In the genomic region with DNA sequence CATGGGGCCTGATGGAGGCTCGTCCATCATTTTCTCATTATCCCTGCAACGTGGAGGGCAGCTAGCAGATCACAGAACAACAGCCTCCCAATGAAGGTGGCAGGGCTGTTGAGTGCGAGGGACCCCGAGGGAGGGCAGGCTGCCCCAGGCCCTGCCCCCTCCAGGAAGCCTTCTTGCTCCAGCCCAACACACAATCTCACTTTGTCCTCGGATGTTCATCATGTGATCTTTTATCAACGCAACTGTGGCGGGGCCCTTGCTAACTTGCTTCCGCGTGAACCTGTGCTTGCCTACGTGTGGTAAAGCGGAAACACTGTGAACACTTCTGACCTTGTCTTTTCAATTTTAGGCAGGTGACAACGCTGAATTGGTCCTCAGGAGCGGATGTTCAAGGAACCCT, we compare ENCODE assay signal across 14 mouse cellular contexts.
DNase-seq lines count a peak whose midpoint lies in the region; ATAC-seq lines count a peak whose summit lies in the region.
"Had no signal": no experiment of that assay in that cellular context is flagged by ENCODE, and none has a peak within 500 bp of the region (broad histone marks: within the 10 kb centered on the region; RNA-seq: fewer than 3 reads in every experiment).

No protein-coding gene starts in this region.

- peaks cover 3% of the 10 kb centered on the region for H3K4me1 ChIP-seq in hindbrain, embryonic 11.5 days (replicated peaks; ENCODE audit: control insufficient read depth, insufficient read depth, low read length)
- H3K4me1 ChIP-seq in hindbrain, embryonic 14.5 days (replicated peaks; ENCODE audit: control insufficient read depth, insufficient read depth, low read length) = peaks cover 48% of the 10 kb centered on the region
- peaks cover 66% of the 10 kb centered on the region for H3K4me1 ChIP-seq in midbrain, embryonic 13.5 days (replicated peaks)
- H3K4me1 ChIP-seq in midbrain, embryonic 16.5 days (ENCODE audit: control insufficient read depth, insufficient read depth, low read length) = peaks cover 25% of the 10 kb centered on the region
- peaks cover 65% of the 10 kb centered on the region for H3K4me1 ChIP-seq in neural tube, embryonic 13.5 days (replicated peaks)

- no peak overlapping the region for H3K9ac ChIP-seq in hindbrain, embryonic 11.5 days (ENCODE audit: low read depth, low read length)
- H3K9ac ChIP-seq in hindbrain, embryonic 14.5 days = no peak overlapping the region
- no peak overlapping the region for H3K9ac ChIP-seq in midbrain, embryonic 13.5 days (replicated peaks)
- no peak overlapping the region for H3K9ac ChIP-seq in midbrain, embryonic 16.5 days (ENCODE audit: low read depth, low read length)
- no peak overlapping the region for H3K9ac ChIP-seq in neural tube, embryonic 13.5 days
- H3K9ac ChIP-seq: heart, embryonic 13.5 days had no signal

- H3K4me2 ChIP-seq in hindbrain, embryonic 11.5 days (replicated peaks; ENCODE audit: low read depth, low read length) = no peak overlapping the region
- H3K4me2 ChIP-seq in hindbrain, embryonic 14.5 days (replicated peaks) = no peak overlapping the region
- no peak overlapping the region for H3K4me2 ChIP-seq in midbrain, embryonic 13.5 days (replicated peaks)
- H3K4me2 ChIP-seq in midbrain, embryonic 16.5 days (ENCODE audit: low read length) = no peak overlapping the region
- H3K4me2 ChIP-seq in neural tube, embryonic 13.5 days = no peak overlapping the region
- H3K4me2 ChIP-seq: heart, embryonic 13.5 days had no signal

- H3K27ac ChIP-seq in hindbrain, embryonic 11.5 days (ENCODE audit: low read depth, low read length) = peak overlapping the region; percentile 68; the same call in 1 of the 2 replicates
- no peak overlapping the region for H3K27ac ChIP-seq in hindbrain, embryonic 14.5 days
- H3K27ac ChIP-seq in midbrain, embryonic 13.5 days = peak overlapping the region; percentile 84; the same call in 1 of the 2 replicates
- H3K27ac ChIP-seq in midbrain, embryonic 16.5 days (ENCODE audit: low read length) = no peak overlapping the region
- peak overlapping the region; percentile 81 for H3K27ac ChIP-seq in neural tube, embryonic 13.5 days (replicated peaks)
- H3K27ac ChIP-seq: heart, embryonic 13.5 days had no signal

- no peaks in the 10 kb centered on the region for H3K27me3 ChIP-seq in hindbrain, embryonic 11.5 days (ENCODE audit: control insufficient read depth, insufficient read depth, low read length)
- no peaks in the 10 kb centered on the region for H3K27me3 ChIP-seq in hindbrain, embryonic 14.5 days (ENCODE audit: control insufficient read depth, insufficient read depth, low read length)
- 0 out of 2 replicates have a peak, but pooled peaks cover 6% of the 10 kb centered on the region for H3K27me3 ChIP-seq in midbrain, embryonic 13.5 days
- no peaks in the 10 kb centered on the region for H3K27me3 ChIP-seq in midbrain, embryonic 16.5 days (ENCODE audit: control insufficient read depth, insufficient read depth, low read depth, low read length)
- H3K27me3 ChIP-seq in neural tube, embryonic 13.5 days = no peaks in the 10 kb centered on the region
- H3K27me3 ChIP-seq: heart, embryonic 13.5 days had no signal

- no peaks in the 10 kb centered on the region for H3K36me3 ChIP-seq in hindbrain, embryonic 11.5 days (ENCODE audit: control insufficient read depth, insufficient read depth, low read length)
- peaks cover 48% of the 10 kb centered on the region for H3K36me3 ChIP-seq in hindbrain, embryonic 14.5 days (replicated peaks; ENCODE audit: control insufficient read depth, insufficient read depth)
- peaks cover 22% of the 10 kb centered on the region for H3K36me3 ChIP-seq in midbrain, embryonic 13.5 days
- H3K36me3 ChIP-seq in midbrain, embryonic 16.5 days (ENCODE audit: control insufficient read depth, insufficient read depth, low read length) = peaks cover 6% of the 10 kb centered on the region; the same call in 1 of the 2 replicates
- peaks cover 40% of the 10 kb centered on the region for H3K36me3 ChIP-seq in neural tube, embryonic 13.5 days

- 54% methylated on average over 13 of the region's 13 CpGs for WGBS in hindbrain, embryonic 11.5 days
- 64% methylated on average over 13 of the region's 13 CpGs for WGBS in hindbrain, embryonic 14.5 days
- 82% methylated on average over 13 of the region's 13 CpGs for WGBS in midbrain, embryonic 13.5 days
- 79% methylated on average over 13 of the region's 13 CpGs for WGBS in midbrain, embryonic 16.5 days
- WGBS in neural tube, embryonic 13.5 days = 53% methylated on average over 13 of the region's 13 CpGs

- ATAC-seq in hindbrain, embryonic 11.5 days (ENCODE audit: low FRiP score) = peak; percentile 11; the same call in 1 of the 2 replicates
- ATAC-seq in hindbrain, embryonic 14.5 days (ENCODE audit: low FRiP score) = no peak
- no peak for ATAC-seq in midbrain, embryonic 13.5 days
- no peak for ATAC-seq in midbrain, embryonic 16.5 days
- ATAC-seq in neural tube, embryonic 13.5 days (ENCODE audit: low read depth) = no peak
- ATAC-seq in frontal cortex, adult (ENCODE audit: low TSS enrichment) = no peak
- ATAC-seq: Patski had no signal

- H3K9me3 ChIP-seq in hindbrain, embryonic 11.5 days (ENCODE audit: control insufficient read depth, low read length) = no peaks in the 10 kb centered on the region
- H3K9me3 ChIP-seq in hindbrain, embryonic 14.5 days (ENCODE audit: control insufficient read depth, low read length) = no peaks in the 10 kb centered on the region
- H3K9me3 ChIP-seq in midbrain, embryonic 13.5 days = no peaks in the 10 kb centered on the region
- no peaks in the 10 kb centered on the region for H3K9me3 ChIP-seq in midbrain, embryonic 16.5 days (replicated peaks; ENCODE audit: control insufficient read depth, low read length, poor library complexity, severe bottlenecking)
- no peaks in the 10 kb centered on the region for H3K9me3 ChIP-seq in neural tube, embryonic 13.5 days
- H3K9me3 ChIP-seq: heart, embryonic 13.5 days had no signal

- peak; percentile 41 for DNase-seq in embryo, embryonic 10 days (ENCODE audit: low spot score)
- DNase-seq in embryo, embryonic 10.5 days (ENCODE audit: low spot score) = no peak
- peak; percentile 39 for DNase-seq in hindbrain, embryonic 11.5 days (ENCODE audit: low spot score)
- no peak for DNase-seq in hindbrain, embryonic 14.5 days (ENCODE audit: low spot score)
- DNase-seq: cerebellum, adult 2 months; midbrain, embryonic 14.5 days; retina, postnatal 1 day; thymus, adult 2 months had no signal

- H3K4me3 ChIP-seq in hindbrain, embryonic 11.5 days (ENCODE audit: low read depth, low read length) = no peak overlapping the region
- no peak overlapping the region for H3K4me3 ChIP-seq in hindbrain, embryonic 14.5 days (replicated peaks; ENCODE audit: low read length)
- no peak overlapping the region for H3K4me3 ChIP-seq in midbrain, embryonic 13.5 days (replicated peaks)
- H3K4me3 ChIP-seq in midbrain, embryonic 16.5 days (ENCODE audit: low read depth, low read length) = no peak overlapping the region
- H3K4me3 ChIP-seq in neural tube, embryonic 13.5 days = no peak overlapping the region
- H3K4me3 ChIP-seq: heart, embryonic 13.5 days had no signal

Comparison
In these comparisons a context has a peak if more than half of its experiments do, and no peak if none do; other contexts are left out.
1. DNase-seq: peak in embryo, embryonic 10 days (single experiment) and hindbrain, embryonic 11.5 days (single experiment); none in embryo, embryonic 10.5 days (single experiment) and hindbrain, embryonic 14.5 days (single experiment).
2. H3K27ac ChIP-seq: peak in hindbrain, embryonic 11.5 days (single experiment), midbrain, embryonic 13.5 days (single experiment) and neural tube, embryonic 13.5 days (single experiment); none in hindbrain, embryonic 14.5 days (single experiment) and midbrain, embryonic 16.5 days (single experiment).